Mouse (Mus musculus): ENCODE results near the gene Prr5l. TPM values are rescaled to one million over a fixed set of nuclear protein-coding genes. Genes with fewer than 3 reads are reported as not detected.
A peak's percentile ranks its signal among the peaks of the same experiment; 100 is the strongest.

Prr5l gene
- polyA plus RNA-seq, 1 experiment = 3.9 TPM

DNA sequence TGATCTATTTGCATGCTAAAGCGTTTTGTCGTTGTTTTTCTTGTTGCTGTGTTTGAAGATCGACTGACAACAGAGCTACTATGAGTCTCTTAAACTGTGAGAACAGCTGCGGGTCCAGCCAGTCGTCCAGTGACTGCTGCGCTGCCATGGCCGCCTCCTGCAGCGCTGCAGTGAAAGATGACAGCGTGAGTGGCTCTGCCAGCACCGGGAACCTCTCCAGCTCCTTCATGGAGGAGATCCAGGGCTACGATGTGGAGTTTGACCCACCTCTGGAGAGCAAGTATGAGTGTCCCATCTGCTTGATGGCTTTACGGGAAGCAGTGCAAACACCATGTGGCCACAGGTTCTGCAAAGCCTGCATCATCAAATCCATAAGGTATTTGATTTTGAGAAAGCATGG, 198.4 kb downstream of the Prr5l start:
- Histone ChIP-seq H3K4me1 (ENCODE audit: control insufficient read depth, insufficient read depth, low read length) (no peaks in the 10 kb centered on the region), H3K4me3 (ENCODE audit: insufficient read depth, low read length) (no peak overlapping the region), H3K27ac (ENCODE audit: insufficient read depth, low read depth, low read length) (no peak overlapping the region)
- TF ChIP-seq POLR2A (IDR thresholded peaks at IDR 0.05; ENCODE audit: borderline replicate concordance, low read depth, low read length) (no peak), CTCF (IDR thresholded peaks at IDR 0.05; ENCODE audit: low read depth, low read length) (no peak)

DNA sequence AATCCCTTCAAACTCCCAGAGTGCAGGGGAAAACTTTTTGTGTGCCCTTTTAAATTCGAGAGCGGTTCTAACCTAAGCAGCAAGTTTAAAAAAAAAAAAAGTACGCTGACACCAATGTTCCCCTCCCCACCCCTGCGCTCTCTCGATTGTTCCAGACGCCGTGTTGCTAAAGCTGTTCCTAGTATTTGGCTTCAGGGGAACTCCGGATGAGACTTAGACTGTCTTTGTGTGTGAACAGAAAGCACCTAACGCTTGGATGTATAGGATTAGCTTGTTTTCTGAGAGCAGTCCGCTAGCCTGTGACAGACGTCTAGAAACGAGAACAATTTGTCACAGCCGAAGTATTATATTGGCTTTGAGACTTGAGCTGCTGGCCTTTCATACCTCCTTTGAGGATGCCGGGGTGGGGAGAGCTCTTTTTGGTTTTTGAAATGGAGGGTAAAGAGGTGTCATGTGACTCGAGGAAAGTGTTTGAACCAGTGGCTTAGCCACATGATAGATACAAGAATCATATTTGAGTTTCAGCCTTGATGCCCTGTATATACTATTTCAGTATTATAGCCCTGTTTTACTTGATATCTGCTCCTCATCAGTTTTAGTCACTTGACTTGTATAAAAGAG, 203.6 kb downstream of the Prr5l start:
- TF ChIP-seq POLR2A (IDR thresholded peaks at IDR 0.05; ENCODE audit: borderline replicate concordance, low read depth, low read length) = no peak
- peaks cover 4% of the 10 kb centered on the region for H3K4me1 ChIP-seq (ENCODE audit: control insufficient read depth, insufficient read depth, low read length)
- H3K4me3 ChIP-seq (ENCODE audit: insufficient read depth, low read length) = peak overlapping the region; percentile 99
- H3K27ac ChIP-seq (ENCODE audit: insufficient read depth, low read depth, low read length) = no peak overlapping the region

- Histone ChIP-seq H3K4me1 (ENCODE audit: control insufficient read depth, insufficient read depth, low read length) (peaks cover 4% of the 10 kb centered on the region), H3K4me3 (ENCODE audit: insufficient read depth, low read length) (peak within 1 kb of the TSS; percentile 99), H3K27ac (ENCODE audit: insufficient read depth, low read depth, low read length) (peak within 1 kb of the TSS; percentile 27; the same call in 1 of the 2 replicates)
- TF ChIP-seq CTCF (IDR thresholded peaks at IDR 0.05; ENCODE audit: low read depth, low read length) (peak; percentile 24; the same call in 1 of the 2 replicates), POLR2A (IDR thresholded peaks at IDR 0.05; ENCODE audit: borderline replicate concordance, low read depth, low read length) (no peak; the same call in 1 of the 2 replicates)
Measured at GRCm38 (mm10) chr2:101678236-101679021, 204.4 kb downstream of the Prr5l start, which contains the start of gene Traf6. Gene Traf6 (plus strand): TSS chr2:101678429.

DNA sequence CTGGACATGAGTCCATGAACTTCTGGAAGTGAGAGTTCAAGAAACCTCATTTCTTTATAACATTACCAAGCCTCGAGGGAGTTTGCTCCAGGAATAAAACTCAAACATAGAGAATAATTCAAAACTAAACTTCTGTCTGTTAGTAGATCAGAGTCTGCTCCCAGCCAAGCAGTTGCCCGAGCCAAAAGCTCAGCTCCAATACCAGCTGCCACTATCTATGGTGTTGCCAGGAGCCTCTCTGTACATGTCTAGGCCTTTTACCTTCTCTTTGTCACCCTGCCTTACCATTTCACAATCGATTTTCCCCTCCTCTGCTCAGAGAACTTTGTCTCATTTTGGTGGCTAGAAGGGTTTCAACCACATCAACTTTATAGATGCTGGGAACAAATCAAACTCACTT, 209.3 kb downstream of the Prr5l start:
- H3K27ac ChIP-seq (ENCODE audit: insufficient read depth, low read depth, low read length) = no peak overlapping the region
- no peak overlapping the region for H3K4me3 ChIP-seq (ENCODE audit: insufficient read depth, low read length)
- H3K4me1 ChIP-seq (ENCODE audit: control insufficient read depth, insufficient read depth, low read length) = peaks cover 4% of the 10 kb centered on the region
- TF ChIP-seq POLR2A (IDR thresholded peaks at IDR 0.05; ENCODE audit: borderline replicate concordance, low read depth, low read length) (no peak), CTCF (IDR thresholded peaks at IDR 0.05; ENCODE audit: low read depth, low read length) (no peak)

- Histone ChIP-seq H3K4me3 (ENCODE audit: insufficient read depth, low read length) (no peak overlapping the region), H3K27ac (ENCODE audit: insufficient read depth, low read depth, low read length) (no peak overlapping the region), H3K4me1 (ENCODE audit: control insufficient read depth, insufficient read depth, low read length) (no peaks in the 10 kb centered on the region)
- TF ChIP-seq CTCF (IDR thresholded peaks at IDR 0.05; ENCODE audit: low read depth, low read length) (no peak), POLR2A (IDR thresholded peaks at IDR 0.05; ENCODE audit: borderline replicate concordance, low read depth, low read length) (no peak)
Measured at GRCm38 (mm10) chr2:101668751-101669150, 214.1 kb downstream of the Prr5l start.

- Histone ChIP-seq H3K4me3 (ENCODE audit: insufficient read depth, low read length) (no peak overlapping the region), H3K27ac (ENCODE audit: insufficient read depth, low read depth, low read length) (no peak overlapping the region), H3K4me1 (ENCODE audit: control insufficient read depth, insufficient read depth, low read length) (no peaks in the 10 kb centered on the region)
- no peak for TF ChIP-seq POLR2A (IDR thresholded peaks at IDR 0.05; ENCODE audit: borderline replicate concordance, low read depth, low read length)
- no peak for TF ChIP-seq CTCF (IDR thresholded peaks at IDR 0.05; ENCODE audit: low read depth, low read length)
Measured at GRCm38 (mm10) chr2:101665703-101666092, 217.1 kb downstream of the Prr5l start.

- no peak overlapping the region for H3K27ac ChIP-seq (ENCODE audit: insufficient read depth, low read depth, low read length)
- H3K4me3 ChIP-seq (ENCODE audit: insufficient read depth, low read length) = no peak overlapping the region
- TF ChIP-seq POLR2A (IDR thresholded peaks at IDR 0.05; ENCODE audit: borderline replicate concordance, low read depth, low read length) (no peak), CTCF (IDR thresholded peaks at IDR 0.05; ENCODE audit: low read depth, low read length) (peak; percentile 58)
- no peaks in the 10 kb centered on the region for H3K4me1 ChIP-seq (ENCODE audit: control insufficient read depth, insufficient read depth, low read length)
Measured at GRCm38 (mm10) chr2:101665058-101665702, 217.6 kb downstream of the Prr5l start.

Other genes with a start within 250 kb of the Prr5l start
- not detected in 2 replicates for gene Rag1, start 233.5 kb downstream of the Prr5l start, polyA plus RNA-seq (2012; ENCODE audit: insufficient read depth, insufficient read length, missing spikeins)
- 24.2 and 31.9 TPM in 2 replicates for gene B230118H07Rik, start 233.5 kb downstream of the Prr5l start, polyA plus RNA-seq (2012; ENCODE audit: insufficient read depth, insufficient read length, missing spikeins)
- gene Traf6, start 204.6 kb downstream of the Prr5l start, polyA plus RNA-seq (2012; ENCODE audit: insufficient read depth, insufficient read length, missing spikeins) = 11.0 and 11.5 TPM in 2 replicates
- 24.9 and 29.8 TPM in 2 replicates for gene Commd9, start 3.2 kb upstream of the Prr5l start, polyA plus RNA-seq (2012; ENCODE audit: insufficient read depth, insufficient read length, missing spikeins)

All from bone marrow macrophage, adult 2 months (primary cell).